Mouse (Mus musculus) frontal cortex, postnatal 10 days (tissue): ENCODE measurements around the gene Ivd.
A peak's percentile ranks its signal among the peaks of the same experiment; 100 is the strongest.

Experiments used
- DNase-seq, 2 experiments: peaks; one replicate each; pipeline ENCODE4 v3.0.0; 2022; ENCODE audit warnings: low spot score in 2 of 2, mixed read lengths in 1 of 2

Gene Ivd

DNA sequence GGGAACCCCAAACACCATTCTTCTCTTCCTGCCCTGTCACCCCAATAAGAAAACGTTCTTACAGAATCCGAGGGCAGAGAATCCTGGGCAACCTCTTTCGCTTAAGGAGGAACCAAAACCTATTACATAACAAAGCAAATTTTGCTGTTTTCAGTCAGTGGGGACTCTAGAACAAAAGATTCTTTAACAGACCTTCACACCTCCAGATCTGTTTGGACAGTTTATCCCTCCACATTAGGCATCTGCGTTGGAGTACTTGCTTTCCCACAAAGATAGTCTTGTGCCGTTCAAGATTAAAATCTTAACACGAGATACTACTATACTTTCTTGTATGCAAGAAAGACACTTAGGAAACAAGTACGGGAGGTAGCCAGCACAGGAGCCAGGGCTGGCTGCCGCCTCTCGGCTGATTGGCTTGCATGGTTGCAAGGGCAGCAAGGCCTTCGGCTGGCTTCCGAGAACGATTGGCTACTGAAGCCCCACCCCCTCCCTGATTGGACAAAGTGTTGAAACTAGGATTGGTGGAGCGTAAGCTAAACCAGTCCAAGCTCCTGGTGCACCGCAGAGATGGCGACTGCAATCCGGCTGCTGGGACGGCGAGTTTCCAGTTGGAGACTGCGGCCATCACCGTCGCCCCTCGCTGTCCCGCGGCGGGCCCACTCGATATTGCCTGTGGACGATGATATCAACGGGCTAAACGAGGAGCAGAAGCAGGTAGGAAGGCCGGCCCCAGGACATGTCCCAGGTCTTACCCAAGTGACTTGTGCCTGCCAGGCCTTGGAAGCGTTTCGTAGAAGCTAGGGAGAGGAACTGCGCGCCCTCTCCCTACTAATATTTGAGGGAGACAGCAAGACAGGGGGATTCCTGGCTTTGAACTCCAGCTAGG lies at the start of gene Ivd:
Ivd (plus strand) TSS at position 501 of the 886 bp plus-strand sequence.
- peak; percentile 89 for DNase-seq

DNA sequence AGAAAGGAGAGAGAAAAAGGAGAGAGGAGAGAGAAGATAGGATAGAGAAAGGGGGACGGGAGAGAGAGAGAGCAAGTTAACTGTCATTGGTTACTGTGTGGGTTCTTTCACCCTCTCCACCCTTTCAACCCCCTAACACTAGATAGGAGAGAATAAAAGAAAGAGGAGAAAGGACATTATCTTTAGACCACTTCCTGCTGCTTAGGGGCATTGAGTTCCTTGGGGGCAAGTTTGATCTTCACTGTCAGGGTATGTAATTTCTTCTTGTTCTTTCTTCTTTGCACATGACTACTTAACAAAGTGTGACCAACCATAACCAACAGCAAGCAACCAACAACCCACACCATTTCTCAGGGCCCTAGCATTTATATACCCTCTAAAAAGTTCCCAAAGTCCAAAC lies 49.0 kb upstream of the Ivd start:
- no peak for DNase-seq

DNA sequence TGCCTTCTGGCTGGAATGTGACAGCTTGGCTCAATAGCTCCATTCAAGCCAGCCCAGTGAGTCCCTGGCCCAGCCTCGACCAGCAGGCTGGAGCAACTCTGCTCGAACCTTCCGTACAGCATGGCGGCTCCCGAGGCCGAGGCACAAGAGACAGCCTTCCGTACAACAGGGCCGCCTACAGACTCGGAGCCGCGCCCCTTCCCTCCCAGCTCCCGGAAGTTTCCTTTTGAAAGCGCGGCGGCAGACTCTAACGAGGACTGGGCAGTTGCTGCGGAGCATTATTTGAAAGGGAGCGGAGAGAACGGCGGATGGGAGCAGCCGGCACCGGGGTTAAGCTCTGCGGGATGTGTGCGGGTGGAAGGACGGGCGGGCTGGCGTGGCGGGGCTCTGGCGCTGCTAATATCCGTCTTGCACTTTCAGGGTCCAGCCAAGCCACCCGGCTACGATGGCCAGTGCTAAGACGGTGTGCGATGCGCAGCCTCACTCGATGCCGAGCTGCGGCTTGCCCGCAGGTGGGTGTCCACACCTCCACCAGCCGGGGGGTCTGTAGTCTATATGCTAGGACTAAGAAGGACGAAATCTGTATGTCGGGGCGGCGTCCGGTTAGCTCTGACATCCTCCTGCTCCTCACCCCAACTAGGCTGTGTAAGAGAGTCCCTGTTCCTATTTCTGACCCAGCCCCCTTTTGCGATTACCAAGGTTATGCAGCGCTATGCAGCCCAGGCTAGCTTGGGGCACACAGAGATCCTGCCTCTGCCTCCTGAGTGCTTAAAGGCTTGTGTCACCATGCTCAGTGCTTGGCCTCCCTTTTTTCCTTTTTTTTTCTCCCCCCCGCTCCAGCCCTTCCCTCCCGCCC lies 47.5 kb upstream of the Ivd start, which contains the start of gene Knstrn:
Knstrn (plus strand) TSS at position 23 of the 856 bp plus-strand sequence.
- DNase-seq, result peak; percentile 79 to 81

DNA sequence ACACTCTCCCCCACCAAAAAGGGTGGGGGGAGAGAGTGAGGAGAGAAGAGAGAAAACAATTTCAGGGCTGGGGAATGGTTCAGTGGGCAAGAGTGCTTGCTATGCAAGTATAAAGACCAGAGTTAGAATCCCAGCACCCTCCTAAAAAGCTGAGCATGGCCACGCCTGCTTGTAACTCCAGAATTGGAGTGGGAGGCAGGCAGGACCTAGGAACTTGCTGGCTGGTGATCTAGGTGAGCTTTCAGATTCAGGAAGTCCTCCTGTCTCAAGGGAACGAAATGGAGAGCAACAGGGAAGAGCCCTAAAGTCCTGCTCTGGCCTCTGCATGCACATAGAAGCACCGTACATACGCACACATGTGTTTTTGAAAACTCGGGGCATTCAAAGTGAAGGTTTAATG lies 39.0 kb upstream of the Ivd start:
- DNase-seq, result no peak

DNA sequence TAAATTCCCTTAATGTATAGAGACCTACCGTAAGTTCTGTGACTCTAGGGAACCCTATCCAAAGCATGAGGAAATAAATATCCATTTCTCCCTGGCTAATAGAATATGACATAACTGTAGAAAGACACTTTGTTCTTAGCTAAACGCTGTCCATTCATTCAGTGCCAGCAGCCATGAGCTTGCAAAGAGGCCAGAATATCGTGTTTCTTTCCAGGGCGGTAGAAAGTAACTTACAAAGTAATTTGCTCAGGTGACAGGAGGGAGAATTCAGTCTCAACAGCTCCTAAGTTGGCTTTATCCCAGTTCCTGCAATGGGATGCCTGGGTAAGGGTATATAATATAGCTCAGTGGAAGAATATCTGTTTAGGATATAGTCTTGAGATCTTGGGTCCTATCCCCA lies 37.4 kb upstream of the Ivd start:
- no peak for DNase-seq

DNA sequence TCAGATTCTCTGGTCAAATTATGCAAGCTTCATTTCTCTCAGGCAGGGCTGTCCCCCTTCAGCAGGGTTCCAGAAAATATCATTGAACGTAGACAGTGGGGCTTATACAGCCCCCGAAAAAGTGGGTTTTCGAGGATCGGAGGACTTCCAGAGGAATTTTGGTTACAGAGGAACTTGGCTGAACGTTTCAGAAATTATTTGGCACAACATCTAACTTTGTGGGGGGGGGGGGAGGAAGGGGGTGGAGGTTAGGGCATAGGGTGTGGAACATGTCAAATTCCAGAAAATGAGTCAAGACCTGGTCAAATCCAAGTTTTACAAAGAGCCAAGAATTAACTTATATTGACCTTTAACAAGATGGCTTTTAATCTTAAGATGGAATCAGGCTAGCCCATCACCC lies 32.7 kb upstream of the Ivd start:
- DNase-seq, result no peak

DNA sequence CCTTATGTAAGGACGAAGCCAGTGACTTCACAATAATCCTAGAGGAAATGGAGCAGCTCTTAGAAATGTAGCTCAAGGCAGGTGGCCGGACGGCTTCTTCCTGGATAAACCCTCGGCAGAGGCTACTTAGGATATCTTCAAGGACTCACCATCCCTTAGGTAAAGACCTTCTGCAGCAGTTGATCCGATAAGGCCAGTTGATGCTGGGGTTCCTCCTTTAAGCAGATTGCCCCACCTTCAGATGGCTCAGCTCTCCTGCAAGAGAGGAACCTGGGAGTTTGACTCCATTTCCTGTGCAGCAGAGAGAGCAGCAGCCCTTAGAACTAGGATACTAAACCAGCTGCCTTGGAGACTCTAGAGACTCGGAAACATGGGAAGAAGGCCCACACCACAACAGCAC lies 27.7 kb upstream of the Ivd start:
- DNase-seq, result no peak

DNA sequence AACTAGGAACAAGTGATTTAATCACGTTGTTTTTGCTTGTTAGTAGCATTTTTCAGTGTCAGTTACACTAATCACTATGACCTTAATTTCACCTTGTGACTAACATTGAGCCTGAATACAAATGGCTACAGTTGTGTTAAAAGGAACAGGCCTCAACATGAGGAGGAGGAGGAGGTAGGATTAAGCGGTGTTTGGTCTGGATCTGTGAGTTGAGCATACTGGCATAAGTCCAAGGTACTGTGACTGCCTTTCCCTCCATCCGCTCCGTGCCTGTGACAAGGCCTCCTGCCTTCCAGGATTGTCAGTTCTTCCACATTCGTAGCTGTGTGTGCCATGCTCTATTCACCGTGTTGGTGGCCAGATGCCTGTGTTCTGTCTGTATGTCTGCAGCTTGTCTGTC lies 26.6 kb upstream of the Ivd start:
- DNase-seq, result no peak

DNA sequence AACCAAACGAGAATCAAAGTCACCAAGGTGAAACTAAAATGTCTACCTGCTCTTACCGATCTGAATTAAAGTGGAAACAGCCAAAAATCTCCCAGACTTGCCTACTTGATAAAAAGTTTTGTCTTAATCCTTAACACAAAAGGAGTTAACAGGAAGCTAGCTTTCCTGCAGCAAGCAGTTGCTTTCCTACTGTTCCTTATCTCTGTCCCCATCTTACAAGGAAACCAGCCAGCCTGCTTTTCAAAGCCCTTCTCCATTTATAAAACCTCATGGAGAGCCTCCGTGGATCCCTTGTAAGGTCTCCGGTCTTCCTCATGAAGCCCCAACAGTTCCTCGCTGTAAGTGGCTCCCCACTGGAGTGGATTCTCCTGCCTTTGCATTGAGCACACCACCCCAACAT lies 23.4 kb upstream of the Ivd start:
- no peak for DNase-seq

DNA sequence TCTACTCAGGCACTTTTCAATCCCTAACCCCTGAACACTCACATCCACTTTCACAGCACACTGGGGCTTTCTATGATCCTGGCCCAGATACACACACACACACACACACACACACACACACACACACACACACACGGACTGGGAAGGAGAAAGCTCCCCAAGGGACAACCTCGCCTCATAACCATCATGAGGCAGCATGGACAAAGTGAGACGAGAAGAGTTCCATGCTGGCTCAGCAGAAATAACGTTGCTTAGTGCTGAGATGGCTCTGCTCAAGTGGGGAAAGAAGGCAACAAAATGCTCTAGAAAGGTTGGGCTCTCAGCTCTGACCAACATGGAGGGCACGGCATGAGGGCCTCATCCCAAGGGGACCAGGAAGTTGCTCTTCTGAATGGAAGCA lies 20.6 kb upstream of the Ivd start:
- no peak for DNase-seq

DNA sequence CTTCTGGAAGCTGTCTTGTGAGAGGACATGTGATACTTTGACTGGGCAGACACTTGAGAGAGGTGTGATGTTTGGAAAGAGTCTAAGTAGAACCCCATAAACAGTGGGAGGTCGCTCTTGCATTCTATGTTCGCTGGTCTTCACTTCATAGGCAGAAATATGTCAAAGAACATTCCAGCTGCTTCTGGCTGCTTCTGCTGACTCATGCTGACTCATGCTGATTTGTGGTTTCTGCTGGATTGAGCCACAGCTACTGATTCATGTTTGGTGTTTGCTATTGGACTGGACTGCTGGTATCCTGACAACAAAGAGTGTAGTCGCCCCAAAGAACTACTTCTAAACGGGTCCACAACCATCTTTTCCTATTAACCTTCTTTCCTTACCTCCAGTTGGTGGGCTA lies 20.0 kb upstream of the Ivd start:
- no peak for DNase-seq

DNA sequence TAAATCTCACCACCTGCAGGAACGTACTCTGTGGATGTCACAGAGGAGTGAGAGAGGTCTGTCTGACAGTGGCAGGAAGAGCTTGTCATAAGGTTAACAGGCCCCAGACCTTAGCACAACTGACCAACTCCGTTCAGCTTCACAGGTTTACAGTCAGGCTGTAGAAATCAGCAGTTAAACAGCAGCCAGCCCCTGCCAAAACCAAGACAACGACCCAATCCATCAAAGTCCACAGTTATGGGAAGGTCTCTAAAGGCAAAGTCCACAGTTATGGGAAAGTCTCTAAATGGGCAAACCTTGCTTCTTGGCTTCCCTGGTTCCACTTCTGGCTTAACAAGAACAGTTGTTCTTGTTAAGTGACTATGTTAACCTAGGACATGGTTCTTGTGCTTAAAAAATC lies 17.3 kb upstream of the Ivd start:
- no peak for DNase-seq

DNA sequence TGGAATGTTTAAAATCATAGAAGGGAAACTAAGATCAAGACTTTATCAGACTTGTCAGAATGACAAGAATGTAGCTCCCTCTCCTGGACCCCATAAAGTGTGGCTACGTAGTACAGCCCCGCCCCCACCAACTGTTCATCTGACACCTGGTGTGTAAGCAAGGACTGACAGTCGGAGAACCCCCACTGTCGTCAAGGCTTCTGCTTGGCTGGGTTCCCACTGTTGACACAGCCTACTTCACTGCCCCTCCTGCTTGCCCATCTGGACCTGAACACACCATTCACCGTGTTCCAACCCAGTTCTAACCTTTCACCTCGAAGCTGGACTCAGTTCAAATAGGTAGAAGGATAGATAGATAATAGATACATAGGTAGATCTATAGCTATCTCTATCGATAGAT lies 15.5 kb upstream of the Ivd start:
- DNase-seq, result no peak

DNA sequence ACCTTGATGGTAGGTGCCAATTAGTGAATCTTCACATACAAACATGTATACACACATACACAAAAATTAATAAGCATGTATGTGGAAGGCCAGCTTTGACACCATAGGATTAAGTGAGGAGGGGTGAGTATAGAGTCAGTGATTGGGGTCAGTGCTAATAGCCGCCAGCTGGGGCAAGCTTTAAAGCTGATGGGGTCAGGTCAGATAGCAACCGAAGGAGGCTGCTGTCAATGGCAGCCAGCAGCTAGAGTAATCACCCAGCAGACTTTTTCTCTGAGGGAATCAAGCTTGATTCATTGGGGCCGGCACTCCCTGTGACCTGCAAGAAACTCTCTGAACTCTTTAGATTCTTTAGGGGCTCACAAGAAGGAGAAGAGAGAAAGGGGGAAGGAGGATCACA lies 10.0 kb upstream of the Ivd start:
- DNase-seq, result no peak

DNA sequence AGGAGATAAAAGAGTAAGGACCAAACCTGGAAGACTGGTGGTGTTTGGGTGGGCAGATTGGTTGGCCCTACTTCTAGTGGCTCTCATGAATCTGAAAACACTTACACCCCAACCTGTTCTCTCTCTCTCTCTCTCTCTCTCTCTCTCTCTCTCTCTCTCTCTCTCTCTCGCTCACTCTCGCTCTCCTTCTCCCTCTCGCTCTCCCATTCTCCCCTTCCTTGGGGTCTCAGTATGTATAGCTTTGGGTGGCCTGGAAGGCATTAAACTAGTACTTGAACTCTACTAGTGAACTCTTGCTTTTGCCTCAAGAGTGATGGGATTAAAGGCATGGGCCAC lies 554 bp downstream of the Ivd start:
- no peak for DNase-seq

DNA sequence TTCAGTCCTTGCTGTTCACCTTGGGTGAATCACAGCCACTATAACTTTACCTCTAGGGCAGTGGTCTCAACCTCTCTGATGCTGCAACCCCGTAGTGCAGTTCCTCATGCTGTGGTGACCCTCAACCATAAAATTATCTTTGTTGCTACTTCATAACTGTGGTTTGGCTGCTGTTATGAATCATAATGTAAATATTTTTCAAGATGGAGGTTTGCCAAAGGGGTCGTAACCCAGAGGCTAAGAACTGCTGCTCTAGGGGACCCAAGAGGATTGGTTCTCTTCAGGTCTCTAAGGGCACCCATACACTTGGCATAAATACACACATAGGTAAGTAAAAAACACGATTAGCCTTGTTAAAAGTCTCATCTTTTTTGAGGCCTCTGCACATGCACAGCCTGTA lies 8.8 kb downstream of the Ivd start:
- no peak for DNase-seq

DNA sequence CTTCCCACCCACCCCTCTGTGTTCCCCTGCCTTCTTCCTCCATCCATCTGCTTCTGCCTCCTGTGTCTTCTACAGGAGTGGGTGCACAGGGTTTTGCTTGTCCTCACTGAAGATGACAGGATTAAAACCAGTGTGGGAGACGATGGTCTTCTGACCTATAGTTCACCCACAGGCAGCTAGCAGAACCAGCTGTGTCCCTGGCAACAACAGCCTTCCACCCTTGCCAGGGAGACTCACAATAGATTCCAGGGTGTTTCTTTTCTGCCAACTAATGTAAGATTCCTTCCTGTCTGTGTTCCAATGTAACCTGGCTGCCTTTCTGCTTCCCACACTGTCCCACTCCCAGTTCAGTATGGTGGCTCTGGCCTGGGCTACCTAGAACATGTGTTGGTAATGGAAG lies 9.3 kb downstream of the Ivd start:
- DNase-seq, result no peak

DNA sequence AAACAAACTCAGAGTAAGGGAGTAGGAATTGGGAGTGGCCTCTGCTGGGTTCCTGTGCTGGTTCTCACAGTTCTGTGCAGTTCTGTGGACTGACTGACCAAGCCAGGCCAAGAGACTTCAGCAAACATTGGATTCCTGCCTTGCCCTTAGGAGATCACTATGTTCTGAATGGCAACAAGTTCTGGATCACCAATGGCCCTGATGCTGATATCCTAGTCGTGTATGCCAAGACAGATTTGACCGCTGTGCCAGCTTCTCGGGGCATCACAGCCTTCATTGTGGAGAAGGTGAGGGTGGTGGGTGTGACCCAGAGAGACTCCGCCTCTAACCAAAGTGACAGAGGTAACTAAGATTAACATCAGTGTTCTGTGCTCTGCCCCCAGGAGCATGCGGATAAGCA lies 11.3 kb downstream of the Ivd start:
- DNase-seq, result no peak

DNA sequence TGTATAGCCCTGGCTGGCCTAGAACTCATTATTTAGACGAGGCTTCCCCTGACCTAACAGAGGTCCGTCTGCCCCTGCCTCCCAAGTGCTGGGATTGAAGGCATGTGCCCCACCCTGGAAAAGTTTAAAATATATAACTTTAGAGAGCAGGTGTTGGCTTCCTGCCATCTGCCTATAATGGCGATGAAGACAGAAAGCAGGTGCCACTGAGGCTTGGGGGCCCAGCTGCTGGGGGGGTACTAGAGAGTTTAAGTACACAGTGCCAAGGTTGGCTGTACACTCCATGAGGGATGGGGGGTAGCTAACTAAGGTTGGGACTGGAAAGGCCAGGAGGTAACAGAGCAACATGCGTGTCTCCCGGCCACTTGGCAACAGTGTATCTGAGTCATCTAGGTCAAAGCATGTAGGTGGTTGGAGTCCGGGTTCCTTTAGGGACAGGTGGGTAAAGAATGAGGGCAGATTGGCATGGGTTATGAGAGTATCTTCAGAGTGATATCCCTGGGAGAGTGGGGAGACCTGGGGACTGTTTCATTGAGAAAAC lies 12.2 kb downstream of the Ivd start:
- DNase-seq, result no peak

DNA sequence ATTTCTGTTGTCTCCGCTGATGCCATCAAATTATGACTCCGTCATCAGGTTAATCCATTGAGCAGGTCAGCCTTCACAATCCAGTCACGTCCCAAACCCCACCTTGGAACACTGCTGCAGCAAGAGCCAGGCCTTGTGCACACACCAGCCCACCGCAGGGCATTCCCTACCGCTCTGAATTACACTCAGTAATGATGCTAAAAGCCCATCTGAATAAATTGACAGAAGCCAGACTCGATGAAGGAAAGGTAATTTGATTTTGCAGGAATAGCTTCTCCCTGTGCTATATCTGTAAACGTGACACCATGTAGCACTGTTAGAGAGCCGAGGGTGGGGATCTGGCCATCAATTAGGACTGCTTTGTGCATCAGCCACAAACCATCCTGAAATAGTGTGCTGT lies 13.6 kb downstream of the Ivd start:
- DNase-seq, result no peak

DNA sequence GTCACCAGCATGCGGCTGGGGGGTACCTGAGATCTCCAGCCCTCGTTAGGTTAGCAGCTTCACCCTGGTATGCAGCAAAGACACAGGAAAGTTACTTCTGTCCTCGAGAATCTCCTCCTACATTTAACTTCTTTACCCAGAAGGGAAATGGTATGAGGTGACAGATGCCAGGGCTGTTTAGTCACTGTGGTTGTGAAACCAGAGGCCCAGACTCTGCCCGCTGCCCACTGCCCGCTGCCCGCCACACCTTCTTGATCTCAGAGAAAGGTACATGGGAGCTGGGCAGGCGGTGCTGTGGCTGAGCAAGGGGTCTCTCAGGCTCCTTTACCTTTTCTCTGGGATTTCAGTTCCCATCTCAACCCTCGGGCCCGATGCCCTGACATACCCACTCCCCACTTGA lies 14.7 kb downstream of the Ivd start:
- DNase-seq, result no peak

DNA sequence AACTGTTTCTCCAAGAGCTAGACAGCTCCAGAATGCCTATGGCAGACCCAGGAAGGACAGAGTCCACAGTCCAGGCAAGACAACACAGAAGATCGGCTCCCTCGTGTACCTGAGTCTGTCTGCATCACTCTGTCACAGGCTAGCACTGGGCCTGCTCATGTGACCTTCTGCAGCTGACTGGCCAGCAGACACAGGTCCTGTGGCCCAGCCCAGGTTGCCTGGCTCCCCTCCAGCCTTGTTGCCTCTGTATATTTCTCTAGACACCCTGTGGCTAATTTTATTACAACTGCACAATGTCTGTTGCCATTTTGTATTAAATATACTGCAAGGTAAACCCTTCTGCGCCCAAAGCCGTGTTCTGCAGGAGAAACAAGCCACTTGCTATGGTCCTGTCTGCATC lies 19.3 kb downstream of the Ivd start:
- DNase-seq, result no peak

DNA sequence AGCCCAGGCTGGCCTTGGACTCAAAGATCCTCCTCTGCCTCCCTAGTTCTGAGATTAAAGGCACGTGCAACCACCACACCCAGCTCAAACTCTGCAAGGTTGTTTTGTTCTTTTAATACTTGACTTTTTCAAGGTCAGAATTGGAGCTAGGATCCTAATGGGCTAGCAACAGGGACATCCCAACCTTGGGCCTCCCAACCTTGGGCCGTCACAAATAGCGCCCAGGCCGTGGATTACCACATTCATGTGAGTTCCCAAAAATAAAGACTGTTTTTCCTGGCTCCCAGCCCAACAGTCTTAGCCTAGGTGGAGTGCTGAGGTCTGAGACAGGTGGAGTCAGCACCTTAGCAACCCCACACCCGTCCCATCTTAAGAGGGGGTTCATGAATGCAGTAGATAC lies 20.2 kb downstream of the Ivd start:
- DNase-seq, result no peak
